Mouse (Mus musculus) lung, adult 2 months (tissue): ENCODE measurements around the gene Gmfg.

Experiments
- CTCF ChIP-seq: fragments of 200-500 bp; IDR thresholded peaks from 2 replicates; pipeline ENCODE4 v1.5.1; 2011; ENCODE audit warnings: mild to moderate bottlenecking, low read length, control low read depth; ENCODE audit not compliant: insufficient read depth
- POLR2A ChIP-seq: fragments of 200-500 bp; IDR thresholded peaks from 2 replicates; pipeline ENCODE4 v1.6.1; 2011; ENCODE audit warnings: low read depth, mild to moderate bottlenecking, control low read depth, low read length, borderline replicate concordance; ENCODE audit errors: extremely low read depth

DNA sequence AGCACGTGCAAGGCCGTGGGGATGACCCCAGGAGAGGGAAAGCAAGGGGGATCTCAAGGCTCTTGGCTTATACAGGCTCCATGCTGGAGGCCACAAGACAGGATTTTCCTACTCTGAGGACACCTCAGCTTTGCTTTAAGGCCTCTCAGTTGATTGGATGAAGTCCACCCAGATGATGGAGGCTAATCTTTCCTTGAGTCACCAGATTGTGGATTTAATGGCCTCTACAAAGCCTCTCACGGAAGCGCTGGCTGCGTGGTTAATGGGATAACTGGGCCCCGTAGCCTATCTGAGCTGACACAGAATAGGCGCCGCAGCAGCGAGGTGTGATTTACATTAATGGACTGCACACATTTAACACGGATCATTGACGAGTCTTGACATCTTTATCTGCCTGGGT, 58.2 kb downstream of the Gmfg start:
- no peak for TF ChIP-seq CTCF
- no peak for TF ChIP-seq POLR2A
